Mouse (Mus musculus): ENCODE data around the gene Eif5a. TPM values are rescaled to one million over a fixed set of nuclear protein-coding genes. Genes with fewer than 3 reads are reported as not detected.
A peak's percentile ranks its signal among the peaks of the same experiment; 100 is the strongest.

Gene Eif5a
- total RNA-seq, 2 experiments from 2014 or later, result 420 to 449 TPM

DNA sequence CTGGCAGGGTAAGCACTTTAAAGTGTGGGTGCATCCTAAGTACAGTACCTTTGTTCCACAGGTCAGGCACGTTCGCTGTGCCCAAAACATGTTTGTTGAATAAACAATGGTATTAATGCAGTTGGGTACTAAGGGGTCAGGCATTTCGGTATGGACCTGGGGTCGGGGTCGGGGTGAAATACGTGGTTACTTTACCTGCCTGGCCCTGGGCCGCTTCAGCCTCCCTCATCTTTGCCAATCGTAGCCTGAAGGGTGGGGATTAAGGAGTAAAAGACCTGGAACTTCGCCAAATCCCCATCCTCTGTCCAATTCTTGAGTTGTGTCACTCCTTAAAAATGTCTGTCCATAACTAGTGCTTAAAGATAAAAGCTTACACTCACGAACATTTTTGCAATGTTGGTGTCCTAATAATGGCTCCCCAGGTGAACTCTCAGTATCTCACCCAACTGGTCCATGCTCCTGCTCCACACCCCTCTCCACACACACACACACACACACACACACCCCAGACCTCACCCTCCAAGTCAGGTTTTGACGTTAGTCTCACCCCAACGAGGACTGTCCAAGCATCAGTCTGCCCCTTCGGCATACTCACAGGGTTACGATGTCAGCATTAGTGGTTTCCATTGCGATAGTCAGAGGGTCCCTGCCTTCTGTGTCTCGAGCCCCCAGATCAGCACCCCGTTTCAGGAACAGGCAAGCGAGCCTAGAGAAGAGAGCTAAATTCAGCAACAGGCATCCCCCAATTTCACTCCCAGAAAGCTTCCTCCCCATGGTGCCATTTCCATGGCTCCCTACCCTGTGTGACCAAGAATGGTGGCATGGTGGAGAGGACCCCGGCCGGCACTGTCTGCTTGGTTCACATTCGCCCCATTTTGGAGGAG, 39.7 kb downstream of the Eif5a start:
- DNase-seq, result no peak
- intact Hi-C loops (cut with DNase I), result loop anchor here (2.0 kb wide), 2 partner anchors 39 to 123 kb away; partner anchors contain the start of genes Eif5a and Polr2a

DNA sequence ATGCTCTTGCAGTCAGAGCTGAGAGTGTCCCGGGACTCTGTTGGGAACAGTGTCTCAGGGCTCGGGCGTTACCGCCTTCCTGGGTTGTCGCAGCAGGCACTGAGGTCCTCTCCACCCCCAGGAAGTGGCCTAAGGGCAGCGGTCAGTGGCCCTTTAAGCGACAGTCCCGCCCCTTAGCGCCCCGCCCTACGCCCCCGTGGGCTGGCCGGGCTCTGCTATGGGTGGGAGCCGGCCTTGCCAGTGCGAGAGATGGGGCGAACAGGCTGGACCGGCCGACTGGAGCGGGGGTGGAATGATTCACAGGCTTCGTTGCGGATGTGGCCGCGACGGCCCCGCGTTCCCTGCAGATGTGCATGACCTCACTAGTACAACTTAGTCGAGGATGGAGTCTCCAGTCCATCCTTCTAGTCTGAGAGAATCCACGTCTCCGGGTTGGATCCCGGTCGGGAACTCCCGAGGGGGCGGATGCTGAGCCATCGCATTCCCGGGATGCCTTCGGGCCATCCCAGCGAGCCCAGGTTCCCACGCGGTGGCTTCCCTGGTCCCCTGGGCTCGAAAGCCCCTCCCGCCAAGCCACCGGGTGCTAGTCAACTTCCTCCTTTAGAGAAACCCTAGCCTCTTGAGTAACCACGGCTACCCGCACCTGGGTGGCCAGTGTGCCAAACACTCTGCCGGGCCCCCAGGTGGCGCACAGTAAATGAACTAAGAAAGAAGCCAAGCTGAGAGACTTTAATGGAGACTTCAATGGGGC, 40.7 kb downstream of the Eif5a start, which contains the start of gene Kctd11:
Gene Kctd11, minus strand, starts transcription at position 554 of the 751 bp plus-strand sequence.
- intact Hi-C loops (cut with DNase I), result loop anchor here (2.0 kb wide), 2 partner anchors 40 to 122 kb away; partner anchors contain the start of genes Eif5a and Polr2a

DNA sequence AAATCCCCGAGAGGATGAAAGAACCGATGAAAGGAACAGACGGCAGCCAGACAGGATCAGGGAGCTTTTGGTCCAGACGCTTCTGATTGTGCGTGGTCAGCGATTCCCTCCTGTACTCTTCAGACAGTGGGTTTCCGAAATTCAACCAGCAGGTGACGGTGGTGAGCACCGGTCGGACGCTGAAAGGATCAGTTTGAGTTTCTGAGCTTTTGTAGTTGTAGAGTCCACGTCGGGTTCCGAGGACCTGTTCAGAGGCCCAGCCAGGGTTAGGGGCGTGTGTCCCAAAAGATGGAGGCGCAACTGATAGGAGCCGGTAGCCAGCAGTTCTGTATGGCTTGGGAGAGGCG, 41.3 kb downstream of the Eif5a start:
- intact Hi-C loops (cut with DNase I), result loop anchor here (2.0 kb wide), 2 partner anchors 40 to 122 kb away; partner anchors contain the start of genes Eif5a and Polr2a
- no peak for DNase-seq

More for the DNA sequence above, 40.7 kb downstream of the Eif5a start, which contains the start of gene Kctd11:
- peak; percentile 92 to 93 for DNase-seq

DNA sequence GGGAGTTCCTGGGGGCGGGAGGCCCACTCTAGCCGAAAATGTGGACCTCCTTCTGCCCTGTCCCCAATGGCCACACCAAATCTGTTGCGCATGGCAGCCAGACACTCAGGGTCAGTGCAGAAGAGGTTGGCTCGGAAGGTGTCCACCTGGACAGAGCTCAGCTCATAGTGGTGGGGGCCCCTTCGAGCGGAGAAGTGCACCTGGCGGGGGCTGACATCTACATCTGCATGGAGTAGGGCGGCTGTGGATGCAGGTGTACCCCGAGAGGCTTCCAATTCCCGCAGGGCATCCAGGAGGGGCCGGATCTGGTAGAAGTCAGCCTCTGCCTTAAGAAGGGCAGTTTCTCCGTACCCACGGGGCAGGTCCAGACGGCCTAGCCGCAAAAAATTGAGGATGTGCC, 42.0 kb downstream of the Eif5a start:
- intact Hi-C loops (cut with DNase I), result loop anchor here (2.0 to 5.0 kb wide), 3 partner anchors 41 to 197 kb away; partner anchors contain the start of genes Eif5a, Polr2a and Senp3
- no peak for DNase-seq

DNA sequence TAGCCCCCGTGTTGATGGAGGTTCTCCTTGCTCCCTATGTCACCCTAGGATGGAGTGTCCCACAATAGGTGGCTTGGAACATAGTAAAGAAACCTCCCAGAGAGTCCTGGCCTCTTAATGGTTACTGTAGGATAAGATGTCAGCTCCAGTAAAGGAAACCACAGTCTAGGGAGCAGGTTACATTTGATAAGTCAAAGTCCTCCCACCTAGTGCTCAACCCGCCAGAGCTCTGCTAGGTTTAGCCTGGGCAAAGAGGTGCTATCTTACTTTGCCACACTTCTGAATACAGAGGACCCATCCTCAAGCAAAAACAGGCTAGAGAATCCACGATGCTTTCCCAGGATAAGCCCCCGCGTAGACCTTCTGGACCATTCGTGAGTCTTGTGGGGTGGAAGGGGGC, 42.8 kb downstream of the Eif5a start:
- intact Hi-C loops (cut with DNase I), result loop anchor here (5.0 kb wide), 1 partner anchor 197 kb away; the partner anchor contains the start of gene Senp3

DNA sequence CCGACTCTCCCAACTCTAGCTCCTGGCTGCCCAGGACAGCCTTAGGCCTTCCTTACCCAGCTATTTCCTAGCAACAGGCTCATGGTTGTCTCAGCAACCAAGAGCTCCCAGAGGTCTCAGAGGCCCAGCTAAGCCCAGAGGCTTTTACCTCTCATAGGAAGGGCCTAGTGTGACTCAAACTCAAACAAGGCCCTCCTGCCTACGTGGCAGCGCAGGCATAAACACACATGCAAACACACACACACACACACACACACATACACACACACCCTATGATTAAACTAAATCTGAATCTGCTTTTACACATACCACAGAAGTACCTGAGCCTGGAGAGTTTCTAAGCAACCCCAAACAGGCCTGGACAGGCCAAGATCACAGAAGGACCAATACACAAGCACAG, 43.4 kb downstream of the Eif5a start:
- DNase-seq, result no peak
- intact Hi-C loops (cut with DNase I), result loop anchor here (5.0 kb wide), 1 partner anchor 196 kb away; the partner anchor contains the start of gene Senp3

More for the DNA sequence above, 42.8 kb downstream of the Eif5a start:
- DNase-seq, result no peak

DNA sequence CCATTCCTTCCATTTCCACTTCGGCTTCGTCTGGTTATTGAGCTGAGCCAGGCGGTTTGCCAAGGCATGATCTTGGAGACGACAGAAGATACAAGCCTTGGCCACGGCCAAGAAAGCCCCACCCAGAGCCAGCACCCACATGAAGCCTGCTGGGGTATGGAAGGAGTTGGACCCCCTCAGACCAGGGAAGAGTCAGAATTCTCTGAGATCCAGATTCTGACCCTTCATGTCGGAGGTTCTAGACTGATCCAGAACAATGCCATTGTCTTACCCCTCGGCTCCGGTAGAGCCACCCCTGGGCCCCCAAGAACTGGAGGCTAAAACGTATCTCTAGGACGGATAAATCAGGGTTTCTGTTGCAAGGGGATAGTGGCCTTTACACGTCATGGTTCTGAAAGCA, 43.9 kb downstream of the Eif5a start, which contains the start of gene Tmem95:
Gene Tmem95, minus strand, starts transcription at position 141 of the 400 bp plus-strand sequence.
- DNase-seq, result no peak
- intact Hi-C loops (cut with DNase I), result loop anchor here (2.0 to 5.0 kb wide), 7 partner anchors 31 to 196 kb away; partner anchors contain the start of genes Plscr3, Senp3, Slc2a4 and Tmem256

DNA sequence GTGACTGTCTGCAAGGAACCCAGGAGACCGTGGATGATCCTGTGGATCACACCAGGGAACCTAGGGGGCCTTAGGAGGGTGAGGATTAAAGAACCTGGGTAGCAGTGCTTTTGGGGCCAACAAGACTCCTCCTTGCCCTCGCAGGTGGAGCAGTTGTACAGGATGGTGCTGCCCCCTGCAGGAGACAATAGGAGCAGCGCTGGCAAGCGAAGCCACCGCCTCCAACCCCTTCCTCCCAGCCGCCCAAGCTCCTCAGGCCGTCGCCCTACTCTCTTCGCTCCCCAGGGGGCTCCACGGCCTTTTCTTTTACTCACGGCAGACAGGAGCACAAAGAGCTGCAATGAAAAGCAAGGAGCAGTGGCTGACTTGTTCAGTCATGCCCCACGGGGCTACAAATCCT, 44.9 kb downstream of the Eif5a start:
- intact Hi-C loops (cut with DNase I), result loop anchor here (2.0 to 5.0 kb wide), 7 partner anchors 30 to 195 kb away; partner anchors contain the start of genes Plscr3, Senp3, Slc2a4 and Tmem256
- DNase-seq, result peak; percentile 87 to 91

DNA sequence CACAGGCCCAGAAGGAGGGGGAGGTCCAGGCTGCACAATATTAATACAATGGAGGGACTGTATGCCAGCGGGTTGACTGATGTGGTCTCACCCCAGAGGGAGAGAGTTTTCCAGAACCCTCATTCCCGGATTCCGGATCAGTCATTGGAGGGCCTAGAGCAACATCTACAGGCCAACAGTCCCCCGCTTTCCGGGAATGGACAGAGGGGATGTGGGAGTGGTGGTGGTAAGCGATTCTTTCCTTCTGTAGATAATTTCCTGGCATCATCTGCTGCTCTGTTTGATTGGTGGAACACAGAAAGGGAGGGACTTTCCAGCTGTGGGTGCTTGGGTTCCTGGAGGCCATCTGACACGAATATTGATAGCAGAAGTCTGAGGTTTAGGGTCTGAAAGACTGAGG, 45.6 kb downstream of the Eif5a start:
- DNase-seq, result peak; percentile 48 to 56
- intact Hi-C loops (cut with DNase I), result loop anchor here (2.0 to 5.0 kb wide), 7 partner anchors 29 to 194 kb away; partner anchors contain the start of genes Plscr3, Senp3, Slc2a4 and Tmem256

DNA sequence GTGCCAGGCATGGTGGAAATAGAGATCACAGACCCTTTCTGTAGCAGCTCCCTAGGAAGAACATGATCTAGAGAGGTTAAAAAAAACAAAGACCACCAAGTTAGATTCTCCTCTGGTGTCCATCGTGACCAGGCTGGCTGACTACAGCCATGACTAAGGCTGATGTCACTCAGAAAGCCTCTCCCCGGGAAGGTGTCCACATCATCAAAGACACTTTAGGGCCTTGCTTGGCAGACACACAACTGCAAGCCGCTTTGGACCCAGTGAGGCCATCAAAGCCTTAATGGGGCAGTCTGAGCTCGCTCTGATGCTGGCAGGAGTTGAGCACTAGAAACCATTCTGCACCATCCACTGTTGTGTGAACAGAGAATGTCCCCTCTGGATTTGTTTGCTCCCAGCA, 49.3 kb downstream of the Eif5a start:
- intact Hi-C loops (cut with DNase I), result no loop called here
- no peak for DNase-seq

DNA sequence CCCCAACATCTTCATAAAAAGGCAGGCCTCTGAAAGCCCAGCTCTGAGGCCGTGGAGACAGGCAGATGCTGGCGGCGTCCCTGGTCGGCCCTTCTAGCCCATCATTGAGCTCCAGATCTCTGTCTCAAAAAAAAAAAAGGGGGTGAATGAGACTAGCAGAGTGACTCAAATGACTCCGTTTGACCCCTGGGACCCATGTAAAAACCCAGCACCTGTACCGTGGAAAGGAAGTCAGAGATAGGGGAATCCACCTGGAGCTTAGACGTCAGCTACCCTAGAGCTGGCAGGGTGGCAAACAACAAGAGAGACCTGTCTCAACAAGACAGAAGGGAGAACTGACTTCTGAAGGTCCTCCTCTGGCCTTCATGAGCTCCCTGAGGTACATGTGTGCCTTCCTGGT, 49.9 kb downstream of the Eif5a start:
- intact Hi-C loops (cut with DNase I), result no loop called here
- DNase-seq, result no peak

DNA sequence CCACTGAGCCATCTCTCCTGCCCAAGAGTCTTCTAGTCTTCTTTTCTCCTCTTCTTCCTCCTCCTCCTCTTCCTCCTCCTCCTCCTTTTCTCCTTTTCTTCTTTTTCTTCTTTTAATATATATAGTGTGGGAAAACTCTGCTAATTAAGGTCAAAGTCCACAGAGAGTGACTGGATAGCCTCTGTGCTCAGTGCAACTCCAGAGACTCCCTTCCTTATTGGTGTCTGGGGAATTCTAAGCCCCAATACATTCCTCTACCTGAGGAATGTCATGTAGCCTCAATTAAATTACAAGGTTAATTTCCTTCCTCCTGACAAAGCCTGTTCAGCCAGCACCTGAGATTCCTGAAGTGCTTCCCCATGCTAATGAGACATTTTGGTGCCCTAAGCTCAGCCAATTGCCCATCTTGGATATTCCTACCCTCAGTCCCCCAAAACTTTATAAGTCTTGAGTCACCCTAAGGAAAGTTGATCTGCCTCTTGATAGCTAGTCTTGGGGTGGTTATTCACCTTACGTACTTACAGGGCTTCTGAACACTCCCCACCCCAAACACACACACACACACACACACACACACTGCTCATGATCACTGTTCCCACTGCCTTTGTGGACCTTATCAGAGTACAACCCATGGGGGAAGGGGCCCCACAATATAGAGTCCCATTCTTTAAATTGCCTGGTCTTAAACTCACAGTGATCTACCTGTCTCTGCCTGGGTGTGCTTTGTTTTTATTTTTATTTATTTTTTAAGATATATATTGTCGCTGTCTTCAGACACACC, 51.3 kb downstream of the Eif5a start:
- intact Hi-C loops (cut with DNase I), result no loop called here
- DNase-seq, result no peak

DNA sequence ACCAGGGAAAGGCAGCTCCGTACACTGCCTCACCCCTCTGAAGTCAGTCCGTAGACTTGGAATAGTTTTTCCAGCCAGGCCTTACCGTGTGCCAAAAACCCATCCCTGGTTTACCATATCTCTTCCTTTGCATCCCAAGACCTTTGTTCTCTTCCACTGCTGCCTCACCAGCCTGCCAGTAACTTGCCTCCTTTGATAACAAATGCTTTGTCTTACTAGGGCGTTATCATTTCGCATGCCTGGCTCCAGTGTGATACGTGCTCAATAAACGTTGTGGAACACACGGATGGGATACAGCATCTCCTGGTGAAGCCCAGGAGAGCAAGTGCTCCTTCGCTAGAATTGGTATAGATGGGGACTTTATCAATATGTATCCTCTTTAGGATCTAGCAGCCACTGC, 54.4 kb downstream of the Eif5a start:
- intact Hi-C loops (cut with DNase I), result loop anchor here (5.0 kb wide), 1 partner anchor 45 kb away; the partner anchor contains the start of gene Spem1
- no peak for DNase-seq

Small RNA genes lying within 50 kb of the gene (microRNA-seq; reads per million reads assigned to microRNA genes)
- gene Mir6924 (ENCODE audit: borderline number of aligned reads in 2 of 2), result 0 reads per million in 2 experiments

Other genes with a start within 250 kb of the Eif5a start
- 100 to 1,000 TPM; 188 to 222 TPM for gene Eif4a1, start 249.5 kb downstream of the Eif5a start, total RNA-seq (2021)
- gene Senp3, start 239.9 kb downstream of the Eif5a start, total RNA-seq (2021), result 10 to 100 TPM; 30.4 to 31.8 TPM
- 1 to 10 TPM; 1.4 to 2.4 TPM for gene Tnfsf13, start 236.2 kb downstream of the Eif5a start, total RNA-seq (2021)
- gene Tnfsf12, start 226.1 kb downstream of the Eif5a start, total RNA-seq (2021), result 10 to 100 TPM; 16.3 to 21.0 TPM
- 1 to 10 TPM; 4.4 to 4.6 TPM for gene Tnfsfm13, start 225.9 kb downstream of the Eif5a start, total RNA-seq (2021)
- 10 to 100 TPM; 30.1 to 35.4 TPM for gene Polr2a, start 163.3 kb downstream of the Eif5a start, total RNA-seq (2021)
- gene Slc35g3, start 160.0 kb downstream of the Eif5a start, total RNA-seq (2021), result not detected
- gene Zbtb4, start 156.0 kb downstream of the Eif5a start, total RNA-seq (2021), result 10 to 100 TPM; 39.0 to 43.1 TPM
- gene Chrnb1, start 126.0 kb downstream of the Eif5a start, total RNA-seq (2021), result 1 to 10 TPM; 3.6 to 4.3 TPM
- gene Fgf11, start 120.1 kb downstream of the Eif5a start, total RNA-seq (2021), result 1 to 10 TPM; 2.4 to 3.0 TPM
- under 1 TPM; 0.41 to 0.56 TPM for gene Tmem102, start 116.3 kb downstream of the Eif5a start, total RNA-seq (2021)
- gene Gm39566, start 106.7 kb downstream of the Eif5a start, total RNA-seq (2021), result not detected
- gene Spem2, start 103.5 kb downstream of the Eif5a start, total RNA-seq (2021), result not detected
- not detected for gene Spem1, start 99.8 kb downstream of the Eif5a start, total RNA-seq (2021)
- 1 to 10 TPM; 4.6 to 4.8 TPM for gene Nlgn2, start 84.2 kb downstream of the Eif5a start, total RNA-seq (2021)
- 100 to 1,000 TPM; 189 to 220 TPM for gene Tmem256, start 83.4 kb downstream of the Eif5a start, total RNA-seq (2021)
- gene Plscr3, start 75.6 kb downstream of the Eif5a start, total RNA-seq (2021), result 10 to 100 TPM; 24.6 to 26.7 TPM
- gene Tnk1, start 63.2 kb downstream of the Eif5a start, total RNA-seq (2021), result under 1 TPM; 0.08 to 0.11 TPM
- not detected for gene Tmem95, start 43.9 kb downstream of the Eif5a start, total RNA-seq (2021)
- gene Kctd11, start 40.6 kb downstream of the Eif5a start, total RNA-seq (2021), result 1 to 10 TPM; 2.6 to 2.8 TPM
- under 1 TPM; 0.78 to 0.89 TPM for gene Acap1, start 26.4 kb downstream of the Eif5a start, total RNA-seq (2021)
- gene 2810408A11Rik, start 21.0 kb downstream of the Eif5a start, total RNA-seq (2021), result under 1 TPM; 0.73 to 0.89 TPM
- gene Neurl4, start 20.9 kb downstream of the Eif5a start, total RNA-seq (2021), result 10 to 100 TPM; 40.2 to 47.4 TPM
- gene Gps2, start 8.1 kb downstream of the Eif5a start, total RNA-seq (2021), result 10 to 100 TPM; 28.2 to 32.1 TPM
- 10 to 100 TPM; 18.4 to 20.3 TPM for gene Ybx2, start 13.8 kb upstream of the Eif5a start, total RNA-seq (2021)
- gene Slc2a4, start 26.2 kb upstream of the Eif5a start, total RNA-seq (2021), result 100 to 1,000 TPM; 385 to 406 TPM
- not detected for gene Cldn7, start 42.8 kb upstream of the Eif5a start, total RNA-seq (2021)
- gene Ctdnep1, start 59.2 kb upstream of the Eif5a start, total RNA-seq (2021), result 100 to 1,000 TPM; 160 to 169 TPM
- gene Elp5, start 60.6 kb upstream of the Eif5a start, total RNA-seq (2021), result 10 to 100 TPM; 47.0 to 47.4 TPM
- 100 to 1,000 TPM; 306 to 329 TPM for gene Gabarap, start 69.2 kb upstream of the Eif5a start, total RNA-seq (2021)
- gene Phf23, start 73.8 kb upstream of the Eif5a start, total RNA-seq (2021), result 10 to 100 TPM; 23.1 to 23.4 TPM
- 1 to 10 TPM; 5.0 to 6.1 TPM for gene Dvl2, start 78.6 kb upstream of the Eif5a start, total RNA-seq (2021)
- gene Acadvl, start 93.5 kb upstream of the Eif5a start, total RNA-seq (2021), result 1,000 to 10,000 TPM; 1,292 to 1,425 TPM
- 1 to 10 TPM; 6.3 to 7.4 TPM for gene Dlg4, start 95.0 kb upstream of the Eif5a start, total RNA-seq (2021)
- gene Asgr1, start 132.1 kb upstream of the Eif5a start, total RNA-seq (2021), result not detected
- not detected for gene Asgr2, start 170.7 kb upstream of the Eif5a start, total RNA-seq (2021)
- 1 to 10 TPM; 4.2 to 5.8 TPM for gene Mgl2, start 208.4 kb upstream of the Eif5a start, total RNA-seq (2021)
- gene Clec10a, start 234.2 kb upstream of the Eif5a start, total RNA-seq (2021), result 1 to 10 TPM; 2.7 to 3.3 TPM